22 mouse cellular contexts compared by ENCODE assay signal in the genomic region with DNA sequence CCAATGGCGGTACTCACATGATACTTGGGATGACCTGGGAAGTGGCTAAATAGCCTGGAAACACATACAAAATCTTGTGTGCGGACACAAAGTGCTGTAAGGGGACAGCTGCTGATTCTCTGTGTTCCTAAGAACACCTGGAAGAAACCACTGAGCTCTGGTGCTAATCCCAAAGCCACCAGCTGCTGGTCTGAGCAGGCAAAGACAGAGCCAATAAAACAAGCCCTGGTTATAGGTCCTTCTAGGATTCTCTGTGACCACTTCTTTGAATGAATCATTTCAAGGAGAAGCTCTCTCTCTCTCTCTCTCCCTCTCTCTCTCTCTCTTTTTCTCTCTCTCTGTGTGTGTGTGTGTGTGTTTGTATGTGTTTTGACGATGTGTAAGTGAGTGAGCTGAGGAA.
"Had no signal": no experiment of that assay in that cellular context is flagged by ENCODE, and none has a peak within 500 bp of the region (broad histone marks: within the 10 kb centered on the region; RNA-seq: fewer than 3 reads in every experiment).

No protein-coding gene starts in this region.

- H3K4me1 ChIP-seq: heart, embryonic 15.5 days; intestine, embryonic 15.5 days; limb, embryonic 15.5 days; liver, embryonic 12.5 days had no signal

- DNase-seq: forebrain, postnatal 0 days; gastrocnemius, postnatal 10 days; gastrocnemius, postnatal 36 days; heart, adult 11 months; heart, adult 2 months; heart, postnatal 14 days; heart, postnatal 36 days; kidney, adult 18-20 months; kidney, postnatal 4 days had no signal

- ATAC-seq: forebrain, postnatal 0 days; hindbrain, postnatal 0 days; intestine, embryonic 15.5 days; intestine, postnatal 0 days; liver, embryonic 12.5 days had no signal

- H3K27me3 ChIP-seq: heart, embryonic 13.5 days; heart, embryonic 15.5 days; hindbrain, embryonic 13.5 days; hindbrain, embryonic 15.5 days; intestine, embryonic 15.5 days; limb, embryonic 15.5 days; liver, embryonic 12.5 days had no signal

- H3K27ac ChIP-seq: heart, adult 2 months; heart, embryonic 13.5 days; heart, embryonic 15.5 days; hindbrain, embryonic 13.5 days; hindbrain, embryonic 15.5 days; hindbrain, postnatal 0 days; intestine, embryonic 15.5 days; left cerebral cortex, adult 2 months; limb, embryonic 15.5 days; liver, embryonic 12.5 days; liver, embryonic 14.5 days had no signal

- H3K9ac ChIP-seq: forebrain, postnatal 0 days; heart, embryonic 13.5 days; heart, embryonic 15.5 days; hindbrain, embryonic 13.5 days; hindbrain, embryonic 15.5 days; intestine, embryonic 15.5 days; limb, embryonic 15.5 days; liver, embryonic 12.5 days; liver, embryonic 14.5 days had no signal

- H3K4me3 ChIP-seq: heart, adult 2 months; heart, embryonic 13.5 days; heart, embryonic 15.5 days; hindbrain, embryonic 13.5 days; hindbrain, embryonic 15.5 days; intestine, embryonic 15.5 days; layer of hippocampus, adult 2 months; left cerebral cortex, adult 2 months; limb, embryonic 15.5 days; liver, embryonic 12.5 days had no signal

- H3K4me2 ChIP-seq: heart, embryonic 11.5 days; heart, embryonic 13.5 days; heart, embryonic 15.5 days; hindbrain, embryonic 13.5 days; hindbrain, embryonic 15.5 days; intestine, embryonic 15.5 days; limb, embryonic 15.5 days; liver, embryonic 12.5 days had no signal

- H3K36me3 ChIP-seq: heart, embryonic 13.5 days; heart, embryonic 15.5 days; hindbrain, embryonic 13.5 days; hindbrain, embryonic 15.5 days; intestine, embryonic 15.5 days; limb, embryonic 15.5 days; liver, embryonic 12.5 days had no signal

- H3K9me3 ChIP-seq: heart, embryonic 13.5 days; heart, embryonic 15.5 days; hindbrain, embryonic 13.5 days; hindbrain, embryonic 15.5 days; intestine, embryonic 15.5 days; limb, embryonic 15.5 days; liver, embryonic 12.5 days had no signal
